Mouse (Mus musculus) liver, adult 2 months (tissue): ENCODE data around the gene Arhgap45. TPM values are rescaled to one million over a fixed set of nuclear protein-coding genes. Genes with fewer than 3 reads are reported as not detected.

Source experiments
- DNase-seq: peaks from one replicate; pipeline ENCODE4 v3.0.0-alpha.2; 2011; ENCODE audit warnings: low read depth, low spot score; ENCODE audit errors: extremely low read depth
- H3K27ac ChIP-seq: fragments of 200-500 bp; replicated peaks from 2 replicates; pipeline ENCODE4 v1.5.1; 2012; ENCODE audit warnings: low read depth, mild to moderate bottlenecking, control low read depth, inconsistent platforms, low read length; ENCODE audit not compliant: insufficient read depth
- H3K27me3 ChIP-seq: fragments of 200-500 bp; 2 replicates; pipeline ENCODE4 v1.6.1; 2012; ENCODE audit warnings: mild to moderate bottlenecking, moderate library complexity, low read length, inconsistent platforms; ENCODE audit not compliant: control insufficient read depth, insufficient read depth
- H3K36me3 ChIP-seq: fragments of 200-500 bp; 2 replicates; pipeline ENCODE4 v1.6.1; 2012; ENCODE audit warnings: low read length, inconsistent platforms; ENCODE audit not compliant: control insufficient read depth, insufficient read depth
- H3K4me1 ChIP-seq: fragments of 200-500 bp; 2 replicates; pipeline ENCODE4 v1.6.1; 2011; ENCODE audit warnings: low read length; ENCODE audit not compliant: control insufficient read depth, insufficient read depth
- H3K4me3 ChIP-seq: fragments of 200-500 bp; 2 replicates; pipeline ENCODE4 v1.5.1; 2011; ENCODE audit warnings: low read depth, mild to moderate bottlenecking, control low read depth, low read length, moderate library complexity; ENCODE audit not compliant: insufficient read depth
- H3K79me2 ChIP-seq: fragments of 200-500 bp; 2 replicates; pipeline ENCODE4 v1.6.1; 2012; ENCODE audit warnings: inconsistent platforms, mild to moderate bottlenecking, low read length, moderate library complexity; ENCODE audit not compliant: control insufficient read depth, insufficient read depth
- H3K9ac ChIP-seq: fragments of 200-500 bp; 2 replicates; pipeline ENCODE4 v1.6.1; 2012; ENCODE audit warnings: low read depth, mild to moderate bottlenecking, control low read depth, inconsistent platforms, low read length
- CTCF ChIP-seq: fragments of 200-500 bp; IDR thresholded peaks from 2 replicates; pipeline ENCODE4 v1.5.1; 2011; ENCODE audit warnings: low read depth, low read length, control low read depth
- POLR2A ChIP-seq: fragments of 200-500 bp; IDR thresholded peaks from 2 replicates; pipeline ENCODE4 v1.6.1; 2011; ENCODE audit warnings: low read length, control low read depth; ENCODE audit not compliant: insufficient read depth; ENCODE audit errors: extremely low read depth
- WGBS: fragments of 180-500 bp; shearing (Covaris S2); methylation state at CpG from one replicate; pipeline ENCODE4 v1.1.7; 2018; 5-methylcytosine and 5-hydroxymethylcytosine counted together
- polyA plus RNA-seq: library from polyadenylated mRNA; depleted of rRNA; stranded (reverse); fragments of >200 nt; gene quantifications from 2 replicates; pipeline ENCODE4 v1.2.3, GENCODE M21; 2012
- total RNA-seq: library from RNA; depleted of rRNA; stranded (reverse); fragments of >200 nt; gene quantifications from 2 replicates; pipeline ENCODE4 v1.2.3, GENCODE M21; 2014

Arhgap45 gene
- total and polyA plus RNA-seq, 2 experiments, result 4.5 to 10.9 TPM

GRCm38 (mm10) chr10:79978061-79978460 is 38.4 kb upstream of the Arhgap45 start:
- 97% methylated on average over 21 of the region's 21 CpGs for WGBS

GRCm38 (mm10) chr10:79979401-79980155 is 36.9 kb upstream of the Arhgap45 start:
- 95% methylated on average over 22 of the region's 22 CpGs for WGBS
- no peak overlapping the region for H3K4me3 ChIP-seq
- no peaks in the 10 kb centered on the region for H3K27me3 ChIP-seq
- peaks cover 31% of the 10 kb centered on the region for H3K36me3 ChIP-seq
- H3K9ac ChIP-seq, result no peak overlapping the region
- H3K4me1 ChIP-seq, result peaks cover 9% of the 10 kb centered on the region
- DNase-seq, result no peak
- no peak for TF ChIP-seq CTCF
- TF ChIP-seq POLR2A, result no peak
- peaks cover 24% of the 10 kb centered on the region; the same call in 1 of the 2 replicates for H3K79me2 ChIP-seq
- no peak overlapping the region for H3K27ac ChIP-seq

More at GRCm38 (mm10) chr10:79978061-79978460, 38.4 kb upstream of the Arhgap45 start:
- TF ChIP-seq CTCF (no peak), POLR2A (no peak)
- Histone ChIP-seq H3K27me3 (no peaks in the 10 kb centered on the region), H3K79me2 (peaks cover 20% of the 10 kb centered on the region; the same call in 1 of the 2 replicates), H3K36me3 (peaks cover 31% of the 10 kb centered on the region), H3K4me3 (no peak overlapping the region), H3K4me1 (peaks cover 8% of the 10 kb centered on the region), H3K9ac (no peak overlapping the region), H3K27ac (no peak overlapping the region)
- no peak for DNase-seq

- WGBS, result 11% methylated on average over 5 of the region's 5 CpGs
- Histone ChIP-seq H3K36me3 (peaks cover 6% of the 10 kb centered on the region; the same call in 1 of the 2 replicates), H3K4me1 (peaks cover 21% of the 10 kb centered on the region), H3K9ac (peak overlapping the region; percentile 85), H3K79me2 (peaks cover 24% of the 10 kb centered on the region; the same call in 1 of the 2 replicates), H3K27ac (peak overlapping the region; percentile 88), H3K4me3 (peak overlapping the region; percentile 90), H3K27me3 (no peaks in the 10 kb centered on the region)
- DNase-seq, result peak; percentile 56
- TF ChIP-seq POLR2A (no peak), CTCF (no peak)
Observed at GRCm38 (mm10) chr10:79983205-79983604, 33.2 kb upstream of the Arhgap45 start.

DNA sequence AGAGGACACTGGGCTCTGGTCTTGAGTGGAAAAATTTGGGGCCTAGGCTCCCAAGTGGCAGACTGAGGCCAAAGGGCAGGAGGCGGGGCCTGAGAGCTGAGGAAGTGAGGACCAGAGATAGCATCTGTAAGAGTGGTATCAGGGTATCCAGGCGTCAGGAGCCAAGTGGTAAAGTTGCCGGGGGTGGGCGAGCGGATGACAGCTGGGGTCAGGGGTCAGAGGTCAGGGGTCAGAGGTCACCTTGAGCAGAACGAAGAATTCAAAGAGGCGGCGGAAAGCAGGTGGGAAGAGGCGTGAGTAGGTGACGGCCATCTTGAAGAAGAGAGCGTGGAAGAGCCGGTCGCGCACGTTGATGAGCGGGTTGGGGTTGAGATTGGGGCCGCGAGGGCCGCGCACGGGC is 32.8 kb upstream of the Arhgap45 start:
- 0 out of 2 replicates have a peak, but pooled peaks have one; percentile 35 for TF ChIP-seq POLR2A
- TF ChIP-seq CTCF, result no peak
- peak overlapping the region; percentile 88 for H3K27ac ChIP-seq
- 0% methylated on average over 18 of the region's 21 CpGs for WGBS
- peaks cover 3% of the 10 kb centered on the region; the same call in 1 of the 2 replicates for H3K36me3 ChIP-seq
- H3K4me3 ChIP-seq, result peak overlapping the region; percentile 90
- H3K9ac ChIP-seq, result peak overlapping the region; percentile 85
- peaks cover 21% of the 10 kb centered on the region for H3K4me1 ChIP-seq
- H3K79me2 ChIP-seq, result peaks cover 24% of the 10 kb centered on the region; the same call in 1 of the 2 replicates
- DNase-seq, result peak; percentile 82
- no peaks in the 10 kb centered on the region for H3K27me3 ChIP-seq

- Histone ChIP-seq H3K27me3 (0 out of 2 replicates have a peak, but pooled peaks cover 2% of the 10 kb centered on the region), H3K79me2 (peaks cover 24% of the 10 kb centered on the region; the same call in 1 of the 2 replicates), H3K36me3 (no peaks in the 10 kb centered on the region; the same call in 1 of the 2 replicates), H3K4me3 (peak within 1 kb of the TSS; percentile 90), H3K9ac (peak within 1 kb of the TSS; percentile 85), H3K4me1 (peaks cover 21% of the 10 kb centered on the region), H3K27ac (peak within 1 kb of the TSS; percentile 88)
- DNase-seq, result peak; percentile 78
- WGBS, result under 1% methylated on average over 47 of the region's 49 CpGs
- TF ChIP-seq POLR2A (no peak), CTCF (peak; percentile 15; the same call in 1 of the 2 replicates)
Observed at GRCm38 (mm10) chr10:79984195-79984816, 32.1 kb upstream of the Arhgap45 start, which contains the start of gene Tmem259. Gene Tmem259, minus strand, starts transcription at chr10:79984330.
